8 mouse cellular contexts compared by ENCODE assay signal in the genomic region with DNA sequence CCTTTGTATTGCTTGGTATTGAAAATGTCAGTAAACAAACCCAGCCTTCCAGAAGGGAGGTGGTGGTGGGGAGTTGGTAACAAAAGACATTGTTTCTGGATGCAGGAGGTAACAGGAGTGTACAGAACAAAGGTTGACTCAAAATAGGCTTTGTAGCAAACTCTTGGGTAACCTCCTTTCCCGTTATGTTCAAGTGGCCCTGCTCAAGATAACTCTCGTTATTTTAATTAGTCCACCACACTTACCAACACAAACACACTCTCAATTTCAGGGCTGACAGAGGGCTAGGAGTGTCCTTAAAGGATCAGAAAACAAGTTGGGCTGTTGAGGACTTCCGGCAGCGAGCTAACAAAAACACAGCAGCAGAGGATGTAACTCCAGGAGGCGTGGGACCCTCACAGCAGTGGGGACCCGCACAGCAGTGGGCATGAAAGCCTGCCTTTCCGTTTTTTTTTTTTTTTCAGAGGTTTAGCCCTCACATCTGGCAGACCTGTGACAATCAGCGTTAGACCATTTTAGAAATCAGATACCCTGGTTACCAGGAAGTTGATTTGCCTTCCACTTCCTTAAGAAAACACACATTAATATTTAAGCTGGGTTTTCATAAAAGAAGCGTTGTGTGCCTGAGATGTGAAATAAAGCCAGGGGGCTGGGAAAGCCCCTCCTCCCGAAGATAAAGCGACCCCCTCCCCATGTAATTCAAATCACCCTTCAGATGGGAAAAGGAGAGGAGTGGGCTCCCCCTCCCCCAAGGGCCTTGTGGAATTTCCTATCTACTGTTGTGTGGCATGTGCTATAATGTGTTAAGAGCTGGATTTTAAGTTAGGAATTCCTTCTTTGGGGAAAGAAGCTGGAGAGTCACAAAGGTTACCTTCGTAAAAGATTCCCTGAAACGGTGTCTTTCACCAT.
A peak's percentile ranks its signal among the peaks of the same experiment; 100 is the strongest.
DNase-seq lines count a peak whose midpoint lies in the region; ATAC-seq and TF ChIP-seq lines count a peak whose summit lies in the region.

No protein-coding gene starts in this region.

- TF ChIP-seq CTCF in intestine, postnatal 0 days (IDR thresholded peaks at IDR 0.05; ENCODE audit: low read depth) = no peak
- no peak for TF ChIP-seq CTCF in ES-Bruce4 (IDR thresholded peaks at IDR 0.05; ENCODE audit: low read depth, low read length)

- H3K27ac ChIP-seq in intestine, embryonic 14.5 days (ENCODE audit: low read depth) = no peak overlapping the region
- H3K27ac ChIP-seq in intestine, postnatal 0 days (ENCODE audit: low read depth, low read length) = no peak overlapping the region
- peak overlapping the region; percentile 68 for H3K27ac ChIP-seq in ES-Bruce4 (ENCODE audit: insufficient read depth, low read length)
- H3K27ac ChIP-seq in embryonic facial prominence, embryonic 15.5 days (replicated peaks) = 0 out of 2 replicates have a peak overlapping the region, but pooled peaks have one; percentile 44
- peak overlapping the region; percentile 10 for H3K27ac ChIP-seq in midbrain, embryonic 13.5 days

- H3K27me3 ChIP-seq in intestine, embryonic 14.5 days (replicated peaks; ENCODE audit: control insufficient read depth, insufficient read depth, low read length) = no peaks in the 10 kb centered on the region
- H3K27me3 ChIP-seq in intestine, postnatal 0 days (replicated peaks; ENCODE audit: control insufficient read depth, insufficient read depth, low read length) = no peaks in the 10 kb centered on the region
- no peaks in the 10 kb centered on the region for H3K27me3 ChIP-seq in ES-Bruce4 (ENCODE audit: control insufficient read depth, insufficient read depth, low read length, poor library complexity, severe bottlenecking)
- H3K27me3 ChIP-seq in embryonic facial prominence, embryonic 15.5 days = no peaks in the 10 kb centered on the region
- no peaks in the 10 kb centered on the region for H3K27me3 ChIP-seq in midbrain, embryonic 13.5 days

- H3K9me3 ChIP-seq in intestine, embryonic 14.5 days (ENCODE audit: control insufficient read depth, low read length) = no peaks in the 10 kb centered on the region
- H3K9me3 ChIP-seq in intestine, postnatal 0 days (ENCODE audit: control insufficient read depth) = no peaks in the 10 kb centered on the region
- no peaks in the 10 kb centered on the region for H3K9me3 ChIP-seq in ES-Bruce4 (replicated peaks; ENCODE audit: control insufficient read depth, insufficient read depth, low read length, poor library complexity, severe bottlenecking)
- no peaks in the 10 kb centered on the region for H3K9me3 ChIP-seq in embryonic facial prominence, embryonic 15.5 days (replicated peaks)
- H3K9me3 ChIP-seq in midbrain, embryonic 13.5 days = no peaks in the 10 kb centered on the region

- no peak for TF ChIP-seq POLR2A in ES-Bruce4 (IDR thresholded peaks at IDR 0.05; ENCODE audit: insufficient read depth, low read length)

- TF ChIP-seq EP300 in ES-Bruce4 (IDR thresholded peaks at IDR 0.05; ENCODE audit: insufficient read depth, low read depth, low read length) = peak; percentile 70

- ATAC-seq in intestine, embryonic 14.5 days (replicated peaks; ENCODE audit: low FRiP score, low TSS enrichment, low read depth) = no peak
- no peak for ATAC-seq in intestine, postnatal 0 days
- no peak; the same call in 1 of the 2 replicates for ATAC-seq in embryonic facial prominence, embryonic 15.5 days (ENCODE audit: insufficient number of reproducible peaks, low FRiP score, low TSS enrichment, low read depth)
- ATAC-seq in midbrain, embryonic 13.5 days = no peak

- no peaks in the 10 kb centered on the region for H3K36me3 ChIP-seq in intestine, embryonic 14.5 days (ENCODE audit: control insufficient read depth, insufficient read depth, low read length)
- no peaks in the 10 kb centered on the region for H3K36me3 ChIP-seq in intestine, postnatal 0 days (ENCODE audit: control insufficient read depth, insufficient read depth)
- no peaks in the 10 kb centered on the region for H3K36me3 ChIP-seq in ES-Bruce4 (ENCODE audit: control insufficient read depth, insufficient read depth, low read length, poor library complexity, severe bottlenecking)
- H3K36me3 ChIP-seq in embryonic facial prominence, embryonic 15.5 days = no peaks in the 10 kb centered on the region
- H3K36me3 ChIP-seq in midbrain, embryonic 13.5 days = no peaks in the 10 kb centered on the region

- peak overlapping the region; percentile 27; the same call in 1 of the 2 replicates for H3K4me2 ChIP-seq in intestine, embryonic 14.5 days (ENCODE audit: low read length)
- no peak overlapping the region for H3K4me2 ChIP-seq in intestine, postnatal 0 days (replicated peaks; ENCODE audit: low read depth)
- no peak overlapping the region for H3K4me2 ChIP-seq in embryonic facial prominence, embryonic 15.5 days (replicated peaks)
- peak overlapping the region; percentile 16; the same call in 1 of the 2 replicates for H3K4me2 ChIP-seq in midbrain, embryonic 13.5 days (replicated peaks)

- no peak overlapping the region for H3K4me3 ChIP-seq in intestine, embryonic 14.5 days (ENCODE audit: low read depth, low read length)
- H3K4me3 ChIP-seq in intestine, postnatal 0 days (ENCODE audit: low read depth, low read length) = no peak overlapping the region
- H3K4me3 ChIP-seq in ES-Bruce4 (ENCODE audit: low read depth, low read length) = no peak overlapping the region
- no peak overlapping the region for H3K4me3 ChIP-seq in embryonic facial prominence, embryonic 15.5 days (replicated peaks)
- no peak overlapping the region for H3K4me3 ChIP-seq in midbrain, embryonic 13.5 days (replicated peaks)

- H3K9ac ChIP-seq in intestine, embryonic 14.5 days (ENCODE audit: low read length) = no peak overlapping the region
- H3K9ac ChIP-seq in intestine, postnatal 0 days (ENCODE audit: low read depth, low read length) = no peak overlapping the region
- no peak overlapping the region for H3K9ac ChIP-seq in ES-Bruce4 (ENCODE audit: low read depth, poor library complexity, severe bottlenecking)
- no peak overlapping the region for H3K9ac ChIP-seq in embryonic facial prominence, embryonic 15.5 days
- no peak overlapping the region for H3K9ac ChIP-seq in midbrain, embryonic 13.5 days (replicated peaks)

- peaks cover 14% of the 10 kb centered on the region; the same call in 1 of the 2 replicates for H3K4me1 ChIP-seq in intestine, embryonic 14.5 days (replicated peaks; ENCODE audit: control insufficient read depth, insufficient read depth, low read length)
- H3K4me1 ChIP-seq in intestine, postnatal 0 days (replicated peaks; ENCODE audit: control insufficient read depth, insufficient read depth, low read length) = no peaks in the 10 kb centered on the region
- H3K4me1 ChIP-seq in ES-Bruce4 (ENCODE audit: control insufficient read depth, insufficient read depth, low read length) = peaks cover 9% of the 10 kb centered on the region
- H3K4me1 ChIP-seq in embryonic facial prominence, embryonic 15.5 days = 0 out of 2 replicates have a peak, but pooled peaks cover 4% of the 10 kb centered on the region
- H3K4me1 ChIP-seq in midbrain, embryonic 13.5 days (replicated peaks) = peaks cover 9% of the 10 kb centered on the region

- no peak for DNase-seq in intestine, embryonic 14.5 days (ENCODE audit: low spot score)
- no peak for DNase-seq in yolk sac, embryonic 10.5 days (ENCODE audit: low spot score)
- no peak for DNase-seq in urinary bladder, postnatal 25 days (ENCODE audit: low spot score)
- DNase-seq in ovary, postnatal 10 days (ENCODE audit: low spot score) = no peak

- 24% methylated on average over 13 of the region's 13 CpGs for WGBS in intestine, embryonic 14.5 days
- WGBS in intestine, postnatal 0 days = 22% methylated on average over 13 of the region's 13 CpGs
- 15% methylated on average over 13 of the region's 13 CpGs for WGBS in embryonic facial prominence, embryonic 15.5 days
- WGBS in midbrain, embryonic 13.5 days = 12% methylated on average over 13 of the region's 13 CpGs

Comparison
In these comparisons a context has a peak if more than half of its experiments do, and no peak if none do; other contexts are left out.
1. H3K4me2 ChIP-seq: peak in intestine, embryonic 14.5 days (single experiment) and midbrain, embryonic 13.5 days (single experiment); none in intestine, postnatal 0 days (single experiment) and embryonic facial prominence, embryonic 15.5 days (single experiment).
2. H3K27ac ChIP-seq: peak in ES-Bruce4 (single experiment), embryonic facial prominence, embryonic 15.5 days (single experiment) and midbrain, embryonic 13.5 days (single experiment); none in intestine, embryonic 14.5 days (single experiment) and intestine, postnatal 0 days (single experiment).